Mouse (Mus musculus) kidney, adult 2 months (tissue): Measurements from ENCODE around the gene Gpr146.

Experiments used
- CTCF ChIP-seq: fragments of 200-500 bp; conservative IDR thresholded peaks from 2 replicates; pipeline ENCODE4 v1.5.1; 2011; ENCODE audit warnings: low read depth, mild to moderate bottlenecking, control low read depth, low read length, moderate library complexity, mixed read lengths; ENCODE audit not compliant: insufficient read depth, insufficient read length
- POLR2A ChIP-seq: fragments of 200-500 bp; IDR thresholded peaks from one replicate; pipeline ENCODE4 v1.6.1; 2011; ENCODE audit warnings: low read depth, low read length, control low read depth

- TF ChIP-seq CTCF (no peak), POLR2A (no peak)
These were observed 45.7 kb downstream of the Gpr146 start, which contains the start of gene Gper1 for GRCm38 (mm10) chr5:139423026-139423865.
